Mouse (Mus musculus) WW6 (cell line): Measurements from ENCODE around the gene Grhl1.
"Not testable (repeated sequence)": the region's sequence is repeated elsewhere in the genome, so short reads cannot be mapped to it uniquely, and the experiment has no call there.

ENCODE experiments used
- DNase-seq: peaks from one replicate; pipeline ENCODE4 v3.0.0-alpha.2; 2013; ENCODE audit warnings: low read depth, low spot score

Grhl1 gene

GRCm38 (mm10) chr12:24571523-24572392 lies at the start of gene Grhl1:
Grhl1 (plus strand) TSS chr12:24572283.
- DNase-seq: peak; percentile 88

- not testable (repeated sequence) for DNase-seq
Observed at GRCm38 (mm10) chr12:24525065-24525464, 47.0 kb upstream of the Grhl1 start.

- no peak for DNase-seq
Observed at GRCm38 (mm10) chr12:24536390-24536789, 35.7 kb upstream of the Grhl1 start.

GRCm38 (mm10) chr12:24537201-24537600 lies 34.9 kb upstream of the Grhl1 start:
- no peak for DNase-seq

GRCm38 (mm10) chr12:24537965-24538364 lies 34.1 kb upstream of the Grhl1 start:
- no peak for DNase-seq

- DNase-seq: no peak
Observed at GRCm38 (mm10) chr12:24541426-24542154, 30.5 kb upstream of the Grhl1 start.

GRCm38 (mm10) chr12:24547686-24548085 lies 24.4 kb upstream of the Grhl1 start:
- no peak for DNase-seq

GRCm38 (mm10) chr12:24548885-24549284 lies 23.2 kb upstream of the Grhl1 start:
- no peak for DNase-seq

- no peak for DNase-seq
Observed at GRCm38 (mm10) chr12:24552531-24552930, 19.6 kb upstream of the Grhl1 start.

- no peak for DNase-seq
Observed at GRCm38 (mm10) chr12:24555976-24556375, 16.1 kb upstream of the Grhl1 start.

- no peak for DNase-seq
Observed at GRCm38 (mm10) chr12:24563395-24563960, 8.6 kb upstream of the Grhl1 start.

GRCm38 (mm10) chr12:24565311-24565710 lies 6.8 kb upstream of the Grhl1 start:
- DNase-seq: no peak

GRCm38 (mm10) chr12:24567606-24568005 lies 4.5 kb upstream of the Grhl1 start:
- DNase-seq: no peak

GRCm38 (mm10) chr12:24572421-24573274 lies 565 bp downstream of the Grhl1 start:
- DNase-seq: no peak

GRCm38 (mm10) chr12:24573275-24573580 lies 1.1 kb downstream of the Grhl1 start:
- no peak for DNase-seq

GRCm38 (mm10) chr12:24574870-24575269 lies 2.8 kb downstream of the Grhl1 start:
- DNase-seq: no peak

- no peak for DNase-seq
Observed at GRCm38 (mm10) chr12:24580452-24580851, 8.4 kb downstream of the Grhl1 start.

- no peak for DNase-seq
Observed at GRCm38 (mm10) chr12:24580996-24581683, 9.1 kb downstream of the Grhl1 start.

GRCm38 (mm10) chr12:24583653-24584052 lies 11.6 kb downstream of the Grhl1 start:
- DNase-seq: no peak

GRCm38 (mm10) chr12:24584835-24585234 lies 12.8 kb downstream of the Grhl1 start:
- no peak for DNase-seq

GRCm38 (mm10) chr12:24586193-24586592 lies 14.1 kb downstream of the Grhl1 start:
- DNase-seq: no peak
